Mouse (Mus musculus) layer of hippocampus, adult 18-20 months (tissue): Measurements from ENCODE around the gene Mecr. TPM values are rescaled to one million over a fixed set of nuclear protein-coding genes. Genes with fewer than 3 reads are reported as not detected.
"Not testable (repeated sequence)": the region's sequence is repeated elsewhere in the genome, so short reads cannot be mapped to it uniquely, and the experiment has no call there.

Experiments used
- DNase-seq, 2 experiments: peaks; one replicate each; pipeline ENCODE4 v3.0.0; 2022; ENCODE audit warnings: low spot score in 2 of 2
- long read RNA-seq: library from polyadenylated mRNA; stranded (forward); transcript quantifications from one replicate; pipeline ENCODE4 v2.0.0, GENCODE M21; 2021
- total RNA-seq, 2 experiments: library from RNA; stranded (reverse); gene quantifications; 2 replicates each; pipeline ENCODE4 v1.2.3; 2021

Gene Mecr
- total RNA-seq: 10 to 100 TPM; 27.7 TPM
- long read RNA-seq, transcript Mecr-201 (10 exons, 1,337 nt): major isoform, 6 of 10 reads
- long read RNA-seq, partial matches to known transcripts: 0 of 10 reads
- long read RNA-seq, other reads (novel, unspliced or antisense): 4 of 10 reads

- DNase-seq: peak; percentile 87 to 96
Observed at GRCm38 (mm10) chr4:131843290-131843743, at the start of gene Mecr. Mecr (plus strand) TSS chr4:131843470.

- peak in 1 of 2 experiments; percentile 53 for DNase-seq
Observed at GRCm38 (mm10) chr4:131796312-131797080, 46.8 kb upstream of the Mecr start.

- no peak for DNase-seq
Observed at GRCm38 (mm10) chr4:131797483-131797882, 45.8 kb upstream of the Mecr start.

DNA sequence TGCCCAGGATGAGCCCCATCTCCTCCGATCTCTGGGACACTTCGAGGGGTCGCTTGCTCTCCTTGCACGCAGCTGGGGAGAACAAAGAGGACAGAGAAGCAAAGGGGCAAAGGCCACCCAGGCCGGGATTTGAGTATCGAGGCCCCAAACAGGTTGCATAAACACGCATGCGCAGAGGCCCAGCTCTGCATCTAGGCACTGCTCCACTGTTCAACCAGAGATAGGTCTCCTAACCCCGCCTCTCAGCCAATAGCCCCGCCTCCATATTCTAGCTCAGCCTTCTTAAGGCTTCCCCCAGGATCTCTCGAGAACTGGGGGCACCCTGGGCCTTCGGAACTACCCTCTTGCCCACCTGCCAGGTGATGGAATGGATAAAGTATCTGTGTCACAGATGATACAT is 45.4 kb upstream of the Mecr start:
- DNase-seq: no peak

- no peak for DNase-seq
Observed at GRCm38 (mm10) chr4:131798968-131799367, 44.3 kb upstream of the Mecr start.

- DNase-seq: no peak
Observed at GRCm38 (mm10) chr4:131803846-131804245, 39.4 kb upstream of the Mecr start.

- DNase-seq: not testable (repeated sequence)
Observed at GRCm38 (mm10) chr4:131804732-131805131, 38.5 kb upstream of the Mecr start.

DNA sequence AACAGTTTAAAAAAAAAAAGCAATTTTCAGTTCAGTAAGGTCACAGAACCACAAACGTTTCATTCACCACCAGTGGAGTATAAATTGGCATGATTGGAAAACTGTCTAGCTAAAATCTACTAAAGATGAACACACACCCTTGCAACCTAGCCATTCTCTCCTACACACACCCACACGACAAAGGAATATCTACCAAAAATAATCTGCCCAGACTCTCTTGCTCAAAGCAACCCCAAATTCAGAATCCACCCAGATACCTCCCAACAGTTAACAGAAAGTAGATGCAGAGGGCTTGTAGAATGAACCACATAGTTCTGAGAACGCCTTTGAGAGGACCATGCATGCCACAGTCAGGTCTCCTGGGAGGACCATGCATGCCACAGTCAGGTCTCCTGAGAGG is 38.0 kb upstream of the Mecr start:
- no peak for DNase-seq

GRCm38 (mm10) chr4:131812458-131812857 is 30.8 kb upstream of the Mecr start:
- DNase-seq: peak in 1 of 2 experiments; percentile 30

DNA sequence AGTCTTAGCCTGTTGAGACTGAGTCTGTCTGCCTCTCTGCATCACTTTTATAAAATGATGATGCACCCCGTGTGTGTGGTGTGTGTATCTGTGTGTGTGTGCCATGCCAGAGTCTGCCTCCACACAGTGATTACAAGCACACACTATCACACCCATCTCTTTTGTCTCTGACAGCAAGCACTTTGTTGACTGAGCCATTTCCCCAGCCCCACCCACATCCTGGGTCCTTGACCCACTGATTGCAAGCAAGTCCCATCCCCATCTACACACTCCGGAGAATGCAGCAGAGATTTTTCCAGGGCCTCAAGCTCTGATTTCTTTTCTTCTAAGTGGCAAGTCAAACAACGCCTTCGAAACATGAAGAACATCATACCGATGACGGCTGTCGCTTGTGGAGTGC is 29.5 kb upstream of the Mecr start:
- no peak for DNase-seq

DNA sequence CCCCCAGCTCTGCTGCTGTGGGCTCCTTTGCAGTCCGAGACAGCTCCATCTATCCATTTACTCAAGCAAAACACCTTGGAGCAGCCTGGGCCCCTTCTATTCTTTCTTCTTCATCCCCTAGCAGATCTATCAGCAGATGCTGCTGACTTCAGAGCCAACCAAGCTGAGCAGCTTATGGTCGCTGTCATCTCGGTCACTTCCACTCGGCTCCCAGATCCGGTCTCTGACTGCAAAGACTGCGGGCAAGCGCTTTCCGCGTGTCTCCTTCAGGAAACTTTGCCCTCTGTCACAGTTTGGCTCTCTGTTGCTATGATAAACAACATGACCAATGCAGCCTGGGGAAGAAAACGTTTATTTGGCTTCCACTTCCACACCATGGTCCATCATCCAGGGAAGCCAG is 28.4 kb upstream of the Mecr start:
- no peak for DNase-seq

GRCm38 (mm10) chr4:131815774-131816173 is 27.5 kb upstream of the Mecr start:
- no peak for DNase-seq

DNA sequence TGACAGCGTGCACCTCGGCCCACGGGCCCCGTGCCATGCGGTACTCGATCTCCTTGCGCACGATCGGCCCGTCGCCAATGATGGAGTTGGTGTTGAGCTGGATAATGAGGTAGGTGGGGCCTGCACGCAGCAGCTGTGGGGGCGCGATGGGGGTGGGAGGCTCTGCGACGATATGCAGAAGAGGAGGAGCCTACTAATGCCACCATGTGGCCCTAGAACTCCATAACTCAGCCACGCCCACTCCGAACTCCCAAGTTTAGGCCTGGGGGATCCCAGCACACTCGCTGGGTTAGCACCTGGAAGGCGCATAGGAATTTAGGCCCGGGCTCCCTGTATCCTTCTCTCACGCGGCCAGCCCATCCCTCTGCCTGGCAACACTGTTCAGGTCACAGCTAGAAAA is 24.3 kb upstream of the Mecr start:
- DNase-seq: no peak

- DNase-seq: no peak
Observed at GRCm38 (mm10) chr4:131821161-131821731, 22.0 kb upstream of the Mecr start.

DNA sequence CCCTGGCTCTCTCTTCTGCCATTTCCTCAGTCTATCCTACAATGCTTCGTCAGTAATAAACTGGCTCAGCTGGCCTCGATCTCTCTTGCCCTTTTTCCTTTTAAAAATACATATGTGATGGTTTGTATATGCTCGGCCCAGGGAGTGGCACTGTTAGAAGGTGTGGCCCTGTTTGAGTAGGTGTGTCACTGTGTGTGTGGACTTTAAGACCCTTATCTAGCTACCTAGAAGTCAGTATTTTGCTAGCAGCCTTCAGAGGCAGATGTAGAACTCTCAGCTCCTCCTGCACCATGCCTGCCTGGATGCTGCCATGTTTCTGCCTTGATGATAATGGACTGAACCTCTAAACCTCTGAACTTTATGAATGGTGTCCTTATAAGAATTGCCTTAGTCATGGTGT is 20.7 kb upstream of the Mecr start:
- DNase-seq: no peak

DNA sequence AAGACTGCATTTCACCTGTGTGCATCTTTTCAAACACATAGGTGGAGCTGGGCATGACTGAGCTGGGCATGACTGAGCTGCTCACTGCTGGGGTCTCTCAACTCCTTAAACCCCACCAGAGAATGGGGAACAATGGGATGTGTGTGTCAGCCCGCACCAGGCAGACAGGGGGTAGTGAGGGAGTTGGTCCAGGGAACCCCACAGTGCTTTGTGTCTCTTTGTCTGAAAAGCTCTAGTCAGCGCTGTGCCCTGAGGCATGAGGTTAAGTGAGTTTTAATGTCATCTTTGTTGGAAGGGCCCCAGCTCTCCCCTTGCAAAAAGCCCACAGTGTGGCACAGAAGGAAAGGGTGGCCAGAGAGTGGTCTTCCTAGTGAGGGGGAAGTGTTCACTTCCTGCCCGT is 18.3 kb upstream of the Mecr start:
- no peak for DNase-seq

- DNase-seq: no peak
Observed at GRCm38 (mm10) chr4:131825830-131826229, 17.4 kb upstream of the Mecr start.

GRCm38 (mm10) chr4:131826905-131827304 is 16.4 kb upstream of the Mecr start:
- DNase-seq: no peak

DNA sequence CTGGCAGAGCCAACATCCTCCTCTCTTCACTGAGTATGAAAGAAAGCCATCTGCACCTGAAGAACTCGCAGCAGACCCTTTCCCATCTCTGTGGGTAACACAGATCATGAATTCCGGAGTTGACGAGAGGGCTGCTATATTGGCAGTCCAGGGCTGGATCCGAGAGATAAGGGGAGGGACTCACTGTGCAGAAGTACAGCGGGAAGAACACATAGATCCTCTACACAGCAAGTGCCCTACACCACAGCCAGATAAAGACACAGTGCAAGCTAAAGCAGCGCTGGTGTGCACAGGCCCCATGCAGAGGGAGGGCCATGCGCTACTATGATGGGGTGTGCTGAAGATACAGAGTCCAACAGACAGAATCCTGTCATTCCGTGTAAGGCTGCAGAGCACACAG is 14.1 kb upstream of the Mecr start:
- DNase-seq: no peak

GRCm38 (mm10) chr4:131831546-131832045 is 11.7 kb upstream of the Mecr start:
- no peak for DNase-seq

DNA sequence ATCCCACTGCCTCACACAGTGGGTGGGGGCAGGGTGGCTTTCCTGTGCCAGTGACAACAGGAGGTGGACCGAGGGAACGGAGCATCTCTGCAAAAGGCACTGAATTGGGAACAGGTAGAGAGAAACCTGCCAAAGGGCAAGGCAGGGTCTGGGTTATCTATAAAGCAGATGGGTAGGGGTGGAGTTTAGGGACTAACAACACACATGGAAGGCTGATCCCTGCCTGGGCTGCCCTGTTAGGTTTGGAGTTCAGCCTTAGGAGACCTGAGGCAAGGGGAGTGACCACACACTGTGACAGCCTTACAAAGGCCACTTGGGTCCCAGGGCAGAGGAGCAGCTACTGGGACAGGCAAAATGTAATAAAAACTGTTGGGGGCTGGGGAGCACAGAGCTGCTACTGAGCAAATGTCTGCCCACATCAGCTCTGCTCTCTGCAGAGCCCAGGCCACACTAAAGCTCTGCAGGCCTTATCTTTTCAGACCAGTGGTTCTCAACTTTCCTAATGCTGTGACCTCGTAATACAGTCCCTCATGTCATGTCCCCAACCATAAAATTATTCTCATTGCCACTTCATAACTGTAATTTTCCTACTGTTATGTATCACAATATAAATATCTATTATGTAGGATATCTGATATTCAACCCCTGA is 10.4 kb upstream of the Mecr start:
- DNase-seq: no peak
